In genomic region chr5:134176169-134176881, GRCm38 (mm10) we compare ENCODE assay signal across 8 mouse cellular contexts. TPM values are rescaled to one million over a fixed set of nuclear protein-coding genes. Genes with fewer than 3 reads are reported as not detected.
DNase-seq lines count a peak whose midpoint lies in the region; ATAC-seq and TF ChIP-seq lines count a peak whose summit lies in the region.

Rcc1l (minus strand) TSS chr5:134176774.

- no peak for TF ChIP-seq POLR2A in ES-Bruce4 (IDR thresholded peaks at IDR 0.05; ENCODE audit: insufficient read depth, low read length)
- peak; percentile 41; the same call in 1 of the 2 replicates for TF ChIP-seq POLR2A in lung, adult 2 months (IDR thresholded peaks at IDR 0.05; ENCODE audit: borderline replicate concordance, extremely low read depth, low read depth, low read length)

- no peak for TF ChIP-seq CTCF in ES-Bruce4 (IDR thresholded peaks at IDR 0.05; ENCODE audit: low read depth, low read length)
- no peak for TF ChIP-seq CTCF in lung, adult 2 months (IDR thresholded peaks at IDR 0.05; ENCODE audit: insufficient read depth, low read length)

- H3K27me3 ChIP-seq in ES-Bruce4 (ENCODE audit: control insufficient read depth, insufficient read depth, low read length, poor library complexity, severe bottlenecking): no peaks in the 10 kb centered on the region
- no peaks in the 10 kb centered on the region for H3K27me3 ChIP-seq in forebrain, embryonic 15.5 days

- H3K27ac ChIP-seq in ES-Bruce4 (ENCODE audit: insufficient read depth, low read length): peak within 1 kb of the TSS; percentile 76
- peak within 1 kb of the TSS; percentile 59 for H3K27ac ChIP-seq in forebrain, embryonic 15.5 days (replicated peaks)

- peak within 1 kb of the TSS; percentile 92 for H3K4me3 ChIP-seq in ES-Bruce4 (ENCODE audit: low read depth, low read length)
- peak within 1 kb of the TSS; percentile 70 for H3K4me3 ChIP-seq in forebrain, embryonic 15.5 days
- peak within 1 kb of the TSS; percentile 68 for H3K4me3 ChIP-seq in lung, adult 2 months (replicated peaks; ENCODE audit: extremely low read depth, low read depth, low read length)

- H3K9me3 ChIP-seq in ES-Bruce4 (replicated peaks; ENCODE audit: control insufficient read depth, insufficient read depth, low read length, poor library complexity, severe bottlenecking): no peaks in the 10 kb centered on the region
- no peaks in the 10 kb centered on the region for H3K9me3 ChIP-seq in forebrain, embryonic 15.5 days

- peaks cover 6% of the 10 kb centered on the region for H3K36me3 ChIP-seq in ES-Bruce4 (ENCODE audit: control insufficient read depth, insufficient read depth, low read length, poor library complexity, severe bottlenecking)
- H3K36me3 ChIP-seq in forebrain, embryonic 15.5 days: no peaks in the 10 kb centered on the region

- peak within 1 kb of the TSS; percentile 93 for H3K9ac ChIP-seq in ES-Bruce4 (ENCODE audit: low read depth, poor library complexity, severe bottlenecking)
- H3K9ac ChIP-seq in forebrain, embryonic 15.5 days (replicated peaks): peak within 1 kb of the TSS; percentile 53

- peak; percentile 80 for DNase-seq in cerebellum, adult 11 months
- peak; percentile 67 for DNase-seq in heart, postnatal 25 days (ENCODE audit: low spot score)
- peak; percentile 74 to 93 for DNase-seq in layer of hippocampus, adult 18-20 months (ENCODE audit: low spot score in 2 of 2)
- peak; percentile 82 for DNase-seq in lung, adult 2 months
- peak; percentile 58 to 77 for DNase-seq in thymus, adult 18-20 months

- no peaks in the 10 kb centered on the region for H3K4me1 ChIP-seq in ES-Bruce4 (ENCODE audit: control insufficient read depth, insufficient read depth, low read length)
- peaks cover 14% of the 10 kb centered on the region for H3K4me1 ChIP-seq in forebrain, embryonic 15.5 days
- no peaks in the 10 kb centered on the region; the same call in 1 of the 2 replicates for H3K4me1 ChIP-seq in lung, adult 2 months (ENCODE audit: control insufficient read depth, insufficient read depth, low read length)

- under 1% methylated on average over 72 of the region's 72 CpGs for WGBS in forebrain, embryonic 15.5 days
- WGBS in lung, adult 2 months: under 1% methylated on average over 72 of the region's 72 CpGs

- peak within 1 kb of the TSS; percentile 64 for H3K4me2 ChIP-seq in forebrain, embryonic 15.5 days (replicated peaks)

- peak; percentile 36; the same call in 1 of the 2 replicates for TF ChIP-seq EP300 in ES-Bruce4 (IDR thresholded peaks at IDR 0.05; ENCODE audit: insufficient read depth, low read depth, low read length)

- ATAC-seq in forebrain, embryonic 15.5 days (replicated peaks): peak; percentile 90
- ATAC-seq in neutrophil, adult 5-6 weeks (ENCODE audit: extremely low read depth, insufficient number of reproducible peaks, low FRiP score, poor library complexity, severe bottlenecking): peak; percentile 94

- intact Hi-C loops in heart, postnatal 25 days (cut with DNase I): no loop called here

RNA-seq across cellular contexts. Expression of gene Rcc1l, which starts in this region (rescaled TPM):
- 15.9 and 16.1 TPM in 2 replicates for polyA plus RNA-seq in ES-Bruce4 (2011; ENCODE audit: insufficient read depth, insufficient read length, low read depth, missing spikeins)
- polyA plus RNA-seq in forebrain, embryonic 15.5 days (2015; fragmentation: Nextera tagmentation; extraction: Ambion mirVana): 22.4 and 23.8 TPM in 2 replicates
- total RNA-seq in heart, postnatal 25 days (2021): 10 to 100 TPM; 27.6 to 30.5 TPM
- 10 to 100 TPM; 13.7 to 14.4 TPM for total RNA-seq in layer of hippocampus, adult 18-20 months (2021)
- 12.5 and 13.3 TPM in 2 replicates for polyA plus RNA-seq in lung, adult 2 months (2012; rRNA removed)
- 4.2 and 7.8 TPM in 2 replicates for total RNA-seq in neutrophil, adult 5-6 weeks (2017)

Comparison
In these comparisons a context has a peak if more than half of its experiments do, and no peak if none do; other contexts are left out.
1. Peak in every context shown above with its lines: DNase-seq, ATAC-seq, H3K4me3 ChIP-seq and H3K27ac ChIP-seq.